Mouse (Mus musculus) forebrain, postnatal 0 days (tissue): ENCODE data around the gene Klrb1f. TPM values are rescaled to one million over a fixed set of nuclear protein-coding genes. Genes with fewer than 3 reads are reported as not detected.
"Not testable (repeated sequence)": the region's sequence is repeated elsewhere in the genome, so short reads cannot be mapped to it uniquely, and the experiment has no call there.

Experiments
- ATAC-seq: fragments of 200-750 bp; cut with Nextera tagmentation; 2 replicates; pipeline ENCODE4 v1.8.0; 2017; ENCODE audit warnings: mild to moderate bottlenecking, moderate library complexity
- DNase-seq: peaks from one replicate; pipeline ENCODE4 v3.0.0-alpha.2; 2015
- H3K27ac ChIP-seq: fragments of 300-500 bp; sonication (generic); 2 replicates; pipeline ENCODE4 v1.5.1; 2014; ENCODE audit warnings: low read depth, mild to moderate bottlenecking, antibody characterized with exemption, low read length, moderate library complexity, mixed read lengths
- H3K27me3 ChIP-seq: fragments of 300-500 bp; sonication (generic); 2 replicates; pipeline ENCODE4 v1.6.1; 2014; ENCODE audit warnings: mild to moderate bottlenecking, low read length, mixed read lengths; ENCODE audit not compliant: insufficient read depth
- H3K36me3 ChIP-seq: fragments of 300-500 bp; sonication (generic); 2 replicates; pipeline ENCODE4 v1.6.1; 2014; ENCODE audit warnings: mild to moderate bottlenecking, moderate library complexity; ENCODE audit not compliant: insufficient read depth
- H3K4me1 ChIP-seq: fragments of 300-500 bp; sonication (generic); 2 replicates; pipeline ENCODE4 v1.6.1; 2014; ENCODE audit warnings: antibody characterized with exemption; ENCODE audit not compliant: insufficient read depth
- H3K4me2 ChIP-seq: fragments of 300-500 bp; sonication (generic); 2 replicates; pipeline ENCODE4 v1.6.1; 2014; ENCODE audit warnings: low read depth, mild to moderate bottlenecking, moderate library complexity
- H3K4me3 ChIP-seq: fragments of 300-500 bp; sonication (generic); 2 replicates; pipeline ENCODE4 v1.5.1; 2014; ENCODE audit warnings: low read depth, low read length, mixed read lengths
- H3K9ac ChIP-seq: fragments of 300-500 bp; sonication (generic); 2 replicates; pipeline ENCODE4 v1.6.1; 2014; ENCODE audit warnings: mild to moderate bottlenecking
- H3K9me3 ChIP-seq: fragments of 300-500 bp; sonication (generic); 2 replicates; pipeline ENCODE4 v1.6.1; 2016; ENCODE audit warnings: low read length
- CTCF ChIP-seq: sonication (generic); IDR thresholded peaks from 2 replicates; pipeline ENCODE4 v1.5.1; 2016; ENCODE audit warnings: antibody characterized with exemption, control low read depth, low read depth
- WGBS: fragments of 180-500 bp; shearing (Covaris S2); extraction: QIAGEN DNeasy Blood & Tissue Kit; methylation state at CpG from one replicate; pipeline ENCODE4 v1.1.7; 2014; 5-methylcytosine and 5-hydroxymethylcytosine counted together
- polyA plus RNA-seq: library from polyadenylated mRNA; unstranded; fragments of >200 nt; fragmentation: Nextera tagmentation; extraction: Ambion mirVana; gene quantifications from 2 replicates; pipeline ENCODE4 v1.2.1, GENCODE M21; 2015
- total RNA-seq: library from RNA; depleted of rRNA; stranded (reverse); fragments of >200 nt; gene quantifications from 2 replicates; pipeline ENCODE4 v1.2.3, GENCODE M21; 2014; rRNA removed

Gene Klrb1f
- 0.46 and 0.76 TPM in 2 replicates for total RNA-seq
- 0.28 and 0.55 TPM in 2 replicates for polyA plus RNA-seq

DNA sequence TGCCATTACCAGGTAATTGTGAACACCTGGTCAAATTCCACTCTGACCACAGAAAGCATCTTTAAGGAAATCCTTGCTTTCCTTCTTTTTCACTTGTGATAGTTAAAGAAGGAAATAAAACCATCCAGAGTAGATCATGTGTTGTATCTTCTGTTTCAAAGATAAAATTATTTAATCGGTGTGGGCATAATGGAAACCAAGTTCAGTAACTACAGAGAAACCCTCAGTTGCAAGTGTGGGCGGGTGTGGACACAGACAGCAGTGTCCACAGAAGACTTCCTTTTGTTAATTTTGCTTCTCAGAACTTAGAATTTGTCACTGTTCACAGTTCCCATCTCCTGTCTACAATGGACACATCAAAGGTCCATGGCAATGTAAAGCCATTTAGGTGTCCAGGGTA is at the start of gene Klrb1f:
Gene Klrb1f (plus strand): TSS at position 301 of the 400 bp plus-strand sequence.
- Histone ChIP-seq H3K27me3 (no peaks in the 10 kb centered on the region), H3K36me3 (no peaks in the 10 kb centered on the region), H3K9me3 (no peaks in the 10 kb centered on the region), H3K4me3 (no peak within 1 kb of the TSS), H3K9ac (no peak within 1 kb of the TSS), H3K4me2 (no peak within 1 kb of the TSS), H3K27ac (no peak within 1 kb of the TSS), H3K4me1 (no peaks in the 10 kb centered on the region)
- WGBS = 93% methylated on average over 2 of the region's 2 CpGs
- no peak for TF ChIP-seq CTCF
- DNase-seq = no peak
- ATAC-seq = no peak

DNA sequence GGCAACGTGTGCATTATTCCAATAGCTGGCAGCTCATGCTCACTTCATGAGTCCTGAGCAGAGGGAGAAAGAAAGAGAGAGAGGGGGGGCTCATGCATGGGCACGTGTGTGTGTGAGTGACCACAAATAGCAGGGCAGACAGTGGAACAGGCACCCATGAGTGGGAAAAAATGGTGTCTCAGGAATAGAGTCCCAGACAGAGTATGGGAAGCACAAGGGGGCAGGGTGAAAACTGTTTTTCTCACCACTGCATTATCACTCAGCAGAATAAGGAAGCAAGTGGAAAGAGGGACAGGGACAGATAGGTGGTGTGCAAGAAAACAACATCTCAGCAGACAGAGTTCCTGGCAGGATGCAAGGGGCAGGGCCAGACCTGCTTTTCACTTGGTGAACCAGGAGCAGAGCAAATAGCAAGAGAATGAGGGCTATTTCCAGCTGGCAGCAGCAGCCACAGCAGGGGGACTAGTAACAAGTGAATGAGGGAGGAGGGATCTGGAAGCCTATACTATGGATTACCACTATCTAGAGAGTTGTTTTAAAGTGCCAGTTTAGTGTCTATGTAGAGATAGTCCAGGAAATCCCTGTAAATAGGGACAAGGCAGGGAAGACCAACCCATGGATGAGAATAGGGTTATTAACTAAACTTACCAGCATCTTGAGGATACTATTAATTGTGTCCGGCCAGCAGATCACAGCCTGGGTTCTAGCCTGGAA is 49.5 kb upstream of the Klrb1f start:
- H3K9me3 ChIP-seq = no peaks in the 10 kb centered on the region
- H3K27me3 ChIP-seq = no peaks in the 10 kb centered on the region
- no peak overlapping the region for H3K9ac ChIP-seq
- ATAC-seq (no peak), DNase-seq (no peak)
- no peak for TF ChIP-seq CTCF
- H3K4me3 ChIP-seq = no peak overlapping the region
- H3K4me1 ChIP-seq = no peaks in the 10 kb centered on the region
- H3K36me3 ChIP-seq = no peaks in the 10 kb centered on the region
- no peak overlapping the region for H3K4me2 ChIP-seq
- 53% methylated on average over 3 of the region's 3 CpGs for WGBS
- no peak overlapping the region for H3K27ac ChIP-seq

DNA sequence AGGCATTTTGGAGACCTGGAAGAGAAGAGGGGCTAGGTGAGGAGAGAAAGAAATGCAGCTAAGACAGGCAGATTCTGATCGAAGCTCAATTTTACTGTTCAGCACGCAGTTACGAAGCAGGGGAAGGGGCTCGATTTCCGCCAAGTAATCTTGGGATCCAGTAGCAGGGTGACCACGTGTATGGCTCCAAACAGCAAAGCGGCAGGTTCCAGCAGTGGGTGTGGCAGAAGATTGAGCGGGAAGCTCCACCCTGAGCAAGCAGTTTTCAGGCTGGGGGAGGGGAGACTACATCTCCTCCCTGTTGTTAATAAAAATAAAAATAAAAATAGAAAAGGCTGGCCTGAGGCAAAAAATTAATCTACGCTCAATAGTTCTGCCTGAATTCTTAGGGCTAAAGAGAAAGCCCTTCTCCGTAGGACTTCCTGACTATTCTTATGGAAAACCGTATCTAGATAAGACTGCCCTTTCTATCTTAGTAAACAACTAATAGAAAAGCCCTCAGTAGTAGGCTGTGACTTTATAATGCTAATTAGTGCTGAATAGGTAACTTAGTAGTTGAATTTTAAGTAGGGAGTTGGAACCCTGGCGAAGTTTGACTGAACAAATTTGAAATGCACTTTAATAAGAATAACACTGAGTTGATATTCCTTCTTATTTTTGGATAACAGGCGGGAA is 48.8 kb upstream of the Klrb1f start:
- Histone ChIP-seq H3K4me1 (no peaks in the 10 kb centered on the region), H3K36me3 (no peaks in the 10 kb centered on the region), H3K27ac (no peak overlapping the region), H3K4me3 (no peak overlapping the region), H3K27me3 (no peaks in the 10 kb centered on the region), H3K4me2 (no peak overlapping the region), H3K9me3 (no peaks in the 10 kb centered on the region), H3K9ac (no peak overlapping the region)
- no peak for TF ChIP-seq CTCF
- 45% methylated on average over 13 of the region's 13 CpGs for WGBS
- ATAC-seq = no peak
- DNase-seq = no peak

DNA sequence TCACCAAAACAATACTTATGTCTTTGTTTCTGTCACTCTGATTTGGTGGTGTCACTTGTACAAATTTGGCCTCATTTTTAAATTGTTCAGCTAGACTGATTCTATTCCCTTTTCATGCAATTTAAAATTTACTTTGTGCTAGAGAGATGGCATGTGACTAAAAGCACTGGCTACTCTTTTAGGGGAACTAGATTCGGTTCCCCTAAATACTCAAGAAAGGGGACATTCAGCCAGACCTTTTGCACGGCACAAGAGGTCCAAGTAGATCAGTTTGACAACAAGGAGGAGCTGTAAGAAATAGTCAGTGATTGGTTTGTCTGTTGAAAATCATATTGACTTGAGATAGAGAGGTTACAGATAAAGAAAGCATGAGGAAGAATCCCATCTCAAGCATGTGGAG is 44.3 kb upstream of the Klrb1f start:
- DNase-seq (no peak), ATAC-seq (no peak)
- Histone ChIP-seq H3K9ac (no peak overlapping the region), H3K9me3 (no peaks in the 10 kb centered on the region), H3K27ac (no peak overlapping the region), H3K36me3 (no peaks in the 10 kb centered on the region), H3K4me2 (no peak overlapping the region), H3K4me3 (no peak overlapping the region), H3K27me3 (no peaks in the 10 kb centered on the region), H3K4me1 (no peaks in the 10 kb centered on the region)
- 89% methylated on average over 2 of the region's 2 CpGs for WGBS
- TF ChIP-seq CTCF = no peak

DNA sequence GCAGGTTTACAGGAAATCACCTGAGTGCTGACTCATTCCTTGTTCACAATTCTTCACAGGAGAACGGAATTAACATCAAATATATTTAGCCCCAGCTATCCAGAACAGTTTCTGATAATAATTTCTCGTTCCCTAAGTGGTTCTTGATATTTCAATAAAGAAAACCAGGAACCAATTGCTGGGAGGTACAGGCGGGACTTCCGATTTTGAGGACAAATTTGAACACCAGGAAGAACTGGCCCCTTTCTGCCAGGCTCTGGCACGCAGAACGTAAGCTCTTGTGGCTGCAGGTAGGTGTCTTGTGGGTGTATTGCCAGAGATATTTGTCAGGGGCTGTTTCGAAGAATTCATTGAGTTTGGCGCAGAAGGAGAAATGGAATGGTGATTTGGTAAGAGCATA is 37.1 kb upstream of the Klrb1f start:
- no peak overlapping the region for H3K4me2 ChIP-seq
- no peaks in the 10 kb centered on the region for H3K27me3 ChIP-seq
- H3K4me3 ChIP-seq = no peak overlapping the region
- H3K27ac ChIP-seq = no peak overlapping the region
- TF ChIP-seq CTCF = no peak
- WGBS = 90% methylated on average over 8 of the region's 8 CpGs
- H3K9ac ChIP-seq = no peak overlapping the region
- no peaks in the 10 kb centered on the region for H3K9me3 ChIP-seq
- H3K36me3 ChIP-seq = no peaks in the 10 kb centered on the region
- DNase-seq (no peak), ATAC-seq (no peak)
- no peaks in the 10 kb centered on the region for H3K4me1 ChIP-seq

DNA sequence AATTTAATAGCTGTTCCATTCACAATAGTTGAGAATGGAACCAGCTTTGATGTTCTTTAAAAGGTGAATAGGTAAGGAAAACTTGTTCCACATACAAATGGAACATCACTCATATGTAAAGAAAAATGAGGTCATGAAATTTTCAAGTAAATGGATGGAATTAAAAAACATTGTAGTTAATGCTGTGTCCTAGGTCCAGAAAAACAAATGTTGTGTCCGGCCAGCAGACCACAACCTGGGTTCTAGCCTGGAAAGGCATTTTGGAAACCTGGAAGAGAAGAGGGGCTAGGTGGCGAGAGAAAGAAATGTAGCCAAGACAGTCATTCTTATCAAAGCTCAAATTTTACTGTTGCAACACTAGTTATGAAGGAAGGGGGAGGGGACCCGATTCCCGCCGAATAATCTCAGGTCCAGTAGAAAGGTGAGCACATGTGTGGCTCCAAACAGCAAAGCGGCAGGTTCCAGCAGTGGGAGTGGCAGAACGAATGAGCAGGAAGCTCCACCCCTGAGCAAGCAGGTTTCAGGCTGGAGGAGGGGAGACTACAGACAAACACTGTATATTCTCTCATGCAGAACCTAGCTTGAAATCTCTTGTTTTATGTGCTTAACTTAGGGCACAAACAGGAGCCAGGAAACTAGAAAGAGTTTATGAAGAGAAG is 35.7 kb upstream of the Klrb1f start:
- 84% methylated on average over 7 of the region's 7 CpGs for WGBS
- not testable (repeated sequence) for H3K27ac ChIP-seq, H3K4me3 ChIP-seq, ATAC-seq, H3K27me3 ChIP-seq, H3K36me3 ChIP-seq, H3K9ac ChIP-seq, H3K4me1 ChIP-seq, H3K9me3 ChIP-seq, H3K4me2 ChIP-seq, DNase-seq

DNA sequence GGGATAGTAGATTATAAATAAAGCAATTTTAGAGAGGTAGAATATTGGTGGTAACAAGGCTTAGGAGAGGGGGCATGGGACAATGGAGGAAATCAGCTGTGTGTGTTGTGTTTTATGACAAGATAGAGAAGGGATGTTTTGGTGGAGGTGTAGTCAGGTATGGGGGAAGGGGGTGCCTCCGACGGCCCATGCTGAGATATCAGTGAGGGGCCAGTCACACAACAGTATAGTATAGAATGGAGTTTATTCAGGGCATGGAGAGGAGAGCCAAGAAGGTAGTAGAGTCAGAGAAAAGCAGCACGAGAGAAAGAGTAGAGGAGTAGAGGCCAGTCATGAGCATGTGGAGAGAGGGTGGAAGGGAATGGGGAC is 35.2 kb upstream of the Klrb1f start:
- no peak for TF ChIP-seq CTCF
- no peak for ATAC-seq
- no peak overlapping the region for H3K4me3 ChIP-seq
- H3K9ac ChIP-seq = no peak overlapping the region
- no peak for DNase-seq
- H3K36me3 ChIP-seq = no peaks in the 10 kb centered on the region
- H3K4me2 ChIP-seq = no peak overlapping the region
- no peaks in the 10 kb centered on the region for H3K27me3 ChIP-seq
- H3K27ac ChIP-seq = no peak overlapping the region
- 83% methylated on average over 3 of the region's 3 CpGs for WGBS
- no peaks in the 10 kb centered on the region for H3K4me1 ChIP-seq
- no peaks in the 10 kb centered on the region for H3K9me3 ChIP-seq

DNA sequence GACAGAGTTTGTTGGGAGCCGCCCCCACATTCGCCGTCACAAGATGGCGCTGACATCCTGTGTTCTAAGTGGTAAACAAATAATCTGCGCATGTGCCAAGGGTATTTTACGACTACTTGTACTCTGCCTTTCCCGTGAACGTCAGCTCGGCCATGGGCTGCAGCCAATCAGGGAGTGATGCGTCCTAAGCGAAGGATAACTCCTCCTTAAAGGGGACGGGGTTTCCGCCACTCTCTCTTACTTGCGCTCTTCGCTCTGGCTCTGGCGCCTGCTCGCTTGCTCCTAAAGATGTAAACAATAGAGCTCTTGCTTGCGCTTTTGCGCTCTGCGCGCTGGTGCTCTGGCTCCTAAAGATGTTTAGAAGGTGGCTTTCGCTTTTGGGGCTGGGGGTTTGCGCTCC is 33.7 kb upstream of the Klrb1f start:
- not testable (repeated sequence) for H3K27ac ChIP-seq, H3K27me3 ChIP-seq, H3K4me2 ChIP-seq, H3K4me1 ChIP-seq, H3K9me3 ChIP-seq, H3K4me3 ChIP-seq, H3K9ac ChIP-seq, H3K36me3 ChIP-seq, DNase-seq, ATAC-seq
- WGBS = 95% methylated on average over 17 of the region's 23 CpGs
